Mouse (Mus musculus) intestine, embryonic 14.5 days (tissue): Measurements from ENCODE around the gene Pitpna. TPM values are rescaled to one million over a fixed set of nuclear protein-coding genes. Genes with fewer than 3 reads are reported as not detected.
A peak's percentile ranks its signal among the peaks of the same experiment; 100 is the strongest.

Source experiments
- ATAC-seq: fragments of 200-750 bp; cut with Nextera tagmentation; replicated peaks from 2 replicates; pipeline ENCODE4 v1.8.0; 2017; ENCODE audit warnings: low read depth, moderate number of reproducible peaks, moderate TSS enrichment, moderate library complexity; ENCODE audit not compliant: low FRiP score, low TSS enrichment
- DNase-seq: peaks from one replicate; pipeline ENCODE4 v3.0.0-alpha.2; 2018; ENCODE audit warnings: low spot score
- H3K27ac ChIP-seq: fragments of 300-500 bp; sonication (generic); 2 replicates; pipeline ENCODE4 v1.5.1; 2014; ENCODE audit warnings: low read depth, mild to moderate bottlenecking, control low read depth
- H3K27me3 ChIP-seq: fragments of 300-500 bp; sonication (generic); replicated peaks from 2 replicates; pipeline ENCODE4 v1.6.1; 2014; ENCODE audit warnings: low read length, control low read depth; ENCODE audit not compliant: control insufficient read depth, insufficient read depth
- H3K36me3 ChIP-seq: fragments of 300-500 bp; sonication (generic); 2 replicates; pipeline ENCODE4 v1.6.1; 2014; ENCODE audit warnings: low read length, control low read depth; ENCODE audit not compliant: control insufficient read depth, insufficient read depth
- H3K4me1 ChIP-seq: fragments of 300-500 bp; sonication (generic); replicated peaks from 2 replicates; pipeline ENCODE4 v1.6.1; 2014; ENCODE audit warnings: low read length, control low read depth, mixed read lengths; ENCODE audit not compliant: control insufficient read depth, insufficient read depth
- H3K4me2 ChIP-seq: fragments of 300-500 bp; sonication (generic); 2 replicates; pipeline ENCODE4 v1.6.1; 2014; ENCODE audit warnings: low read length
- H3K4me3 ChIP-seq: fragments of 300-500 bp; sonication (generic); 2 replicates; pipeline ENCODE4 v1.5.1; 2014; ENCODE audit warnings: low read depth, low read length, control low read depth, mixed read lengths
- H3K9ac ChIP-seq: fragments of 300-500 bp; sonication (generic); 2 replicates; pipeline ENCODE4 v1.6.1; 2014; ENCODE audit warnings: mild to moderate bottlenecking, low read length
- H3K9me3 ChIP-seq: fragments of 300-500 bp; sonication (generic); 2 replicates; pipeline ENCODE4 v1.6.1; 2016; ENCODE audit warnings: low read length, control low read depth; ENCODE audit not compliant: control insufficient read depth
- WGBS: fragments of 180-500 bp; shearing (Covaris S2); extraction: QIAGEN DNeasy Blood & Tissue Kit; methylation state at CpG from one replicate; pipeline ENCODE4 v1.1.7; 2014; 5-methylcytosine and 5-hydroxymethylcytosine counted together
- polyA plus RNA-seq: library from polyadenylated mRNA; unstranded; fragments of >200 nt; fragmentation: Nextera tagmentation; extraction: Ambion mirVana; gene quantifications from 2 replicates; pipeline ENCODE4 v1.2.1, GENCODE M21; 2014

The Pitpna gene
- polyA plus RNA-seq, result 76.2 and 82.1 TPM in 2 replicates

DNA sequence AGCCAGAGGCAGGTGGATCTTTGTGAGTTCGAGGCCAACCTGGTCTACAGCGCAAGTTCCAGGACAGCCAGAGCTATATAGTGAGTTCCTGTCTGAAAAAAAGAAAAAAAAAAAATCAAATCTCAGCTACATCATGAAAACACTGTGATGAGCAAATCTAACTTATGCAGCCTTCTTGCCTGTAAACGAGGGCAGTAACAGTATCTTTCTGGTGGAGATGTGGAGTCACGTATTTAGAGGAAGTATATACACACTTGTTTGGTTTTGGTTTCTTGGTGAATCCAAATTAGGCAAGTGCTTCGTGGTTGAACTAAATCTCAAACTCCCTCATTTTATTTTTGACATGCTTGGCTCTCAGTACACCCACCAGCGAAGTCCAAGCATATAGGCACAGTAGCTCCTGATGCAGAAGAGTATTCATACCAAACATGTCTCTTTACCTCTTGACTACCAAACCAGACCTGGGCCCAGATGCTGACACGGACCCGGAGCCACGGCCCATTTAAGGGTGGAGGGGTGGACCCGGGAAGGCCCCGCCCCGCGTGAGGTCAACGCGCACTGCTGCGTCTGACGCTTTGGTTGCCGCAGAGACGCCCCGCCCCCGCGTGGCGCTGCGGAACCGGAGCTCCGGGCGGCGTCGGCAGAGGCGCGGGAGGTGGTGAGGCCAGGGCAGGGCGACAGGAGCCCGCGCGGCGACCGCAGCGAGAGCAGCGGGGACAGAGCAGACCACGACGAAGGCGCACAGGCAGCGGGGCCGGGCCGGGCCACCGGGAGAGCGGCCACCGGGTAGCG, at the start of gene Pitpna:
Pitpna (plus strand) TSS at position 605 of the 792 bp plus-strand sequence.
- ATAC-seq (peak; percentile 95), DNase-seq (peak; percentile 95)
- peak within 1 kb of the TSS; percentile 67 for H3K4me2 ChIP-seq
- H3K9ac ChIP-seq, result peak within 1 kb of the TSS; percentile 83
- 5% methylated on average over 49 of the region's 49 CpGs for WGBS
- peak within 1 kb of the TSS; percentile 84 for H3K27ac ChIP-seq
- H3K27me3 ChIP-seq, result no peaks in the 10 kb centered on the region
- H3K9me3 ChIP-seq, result no peaks in the 10 kb centered on the region
- H3K4me1 ChIP-seq, result peaks cover 16% of the 10 kb centered on the region
- peaks cover 6% of the 10 kb centered on the region; the same call in 1 of the 2 replicates for H3K36me3 ChIP-seq
- H3K4me3 ChIP-seq, result peak within 1 kb of the TSS; percentile 84

- H3K27ac ChIP-seq, result peak overlapping the region; percentile 59; the same call in 1 of the 2 replicates
- DNase-seq, result no peak
- 60% methylated on average over 9 of the region's 9 CpGs for WGBS
- peaks cover 12% of the 10 kb centered on the region; the same call in 1 of the 2 replicates for H3K4me1 ChIP-seq
- H3K9ac ChIP-seq, result no peak overlapping the region; the same call in 1 of the 2 replicates
- H3K27me3 ChIP-seq, result no peaks in the 10 kb centered on the region
- H3K4me2 ChIP-seq, result no peak overlapping the region
- H3K36me3 ChIP-seq, result no peaks in the 10 kb centered on the region
- ATAC-seq, result no peak
- H3K4me3 ChIP-seq, result no peak overlapping the region
- no peaks in the 10 kb centered on the region for H3K9me3 ChIP-seq
Observed at GRCm38 (mm10) chr11:75538184-75538969, 49.5 kb upstream of the Pitpna start.

DNA sequence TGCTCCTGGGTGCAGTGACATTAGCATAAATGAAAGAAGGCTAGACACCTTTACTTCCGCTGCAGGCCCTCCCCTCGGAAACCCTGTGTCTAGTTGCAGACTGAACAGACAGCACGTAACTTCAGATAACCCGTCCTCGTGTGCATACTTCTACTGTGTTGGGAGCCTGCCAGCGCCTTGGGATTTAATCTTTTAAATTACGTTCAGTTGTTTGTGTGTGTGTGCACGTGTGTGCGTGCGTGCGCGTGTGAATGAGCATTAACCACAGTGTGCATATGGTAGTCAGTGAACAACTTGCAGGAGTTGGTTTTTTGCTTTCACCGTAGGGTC, 49.0 kb upstream of the Pitpna start:
- Histone ChIP-seq H3K27me3 (no peaks in the 10 kb centered on the region), H3K9me3 (no peaks in the 10 kb centered on the region), H3K4me1 (peaks cover 12% of the 10 kb centered on the region; the same call in 1 of the 2 replicates), H3K36me3 (no peaks in the 10 kb centered on the region), H3K9ac (no peak overlapping the region), H3K4me2 (no peak overlapping the region), H3K4me3 (no peak overlapping the region), H3K27ac (no peak overlapping the region)
- WGBS, result 84% methylated on average over 13 of the region's 13 CpGs
- DNase-seq (no peak), ATAC-seq (no peak)

DNA sequence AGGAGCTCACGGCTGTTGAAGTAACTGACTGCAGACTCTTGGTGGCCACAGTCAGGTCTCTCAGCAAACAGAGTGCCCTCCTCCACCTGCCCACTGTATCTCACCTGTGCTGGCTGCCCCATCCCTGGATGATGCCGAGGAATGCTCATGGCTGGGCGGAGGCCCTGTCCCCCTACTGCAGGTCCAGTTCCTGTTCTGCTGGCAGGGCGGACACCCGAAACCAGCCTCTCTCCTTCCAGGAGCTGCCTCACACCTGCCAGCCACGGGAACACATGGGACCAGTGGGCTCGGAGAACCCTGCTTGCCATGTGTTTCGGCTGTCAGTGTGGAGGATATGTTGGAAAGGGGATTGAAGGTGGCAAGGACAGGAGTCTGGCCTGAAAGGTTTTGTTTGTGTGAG, 47.7 kb upstream of the Pitpna start:
- no peaks in the 10 kb centered on the region for H3K27me3 ChIP-seq
- no peak for ATAC-seq
- 86% methylated on average over 8 of the region's 8 CpGs for WGBS

GRCm38 (mm10) chr11:75540710-75541581, 47.0 kb upstream of the Pitpna start:
- Histone ChIP-seq H3K4me1 (peaks cover 8% of the 10 kb centered on the region; the same call in 1 of the 2 replicates), H3K27ac (no peak overlapping the region), H3K36me3 (no peaks in the 10 kb centered on the region), H3K27me3 (no peaks in the 10 kb centered on the region), H3K9ac (no peak overlapping the region), H3K4me3 (no peak overlapping the region), H3K4me2 (no peak overlapping the region), H3K9me3 (no peaks in the 10 kb centered on the region)
- 70% methylated on average over 19 of the region's 19 CpGs for WGBS
- no peak for ATAC-seq
- no peak for DNase-seq

More for the DNA sequence above, 47.7 kb upstream of the Pitpna start:
- H3K9ac ChIP-seq, result no peak overlapping the region
- no peak overlapping the region for H3K27ac ChIP-seq
- peaks cover 8% of the 10 kb centered on the region; the same call in 1 of the 2 replicates for H3K4me1 ChIP-seq
- DNase-seq, result no peak
- no peak overlapping the region for H3K4me3 ChIP-seq
- H3K9me3 ChIP-seq, result no peaks in the 10 kb centered on the region
- no peaks in the 10 kb centered on the region for H3K36me3 ChIP-seq
- H3K4me2 ChIP-seq, result no peak overlapping the region

- WGBS, result 92% methylated on average over 9 of the region's 9 CpGs
Observed at GRCm38 (mm10) chr11:75544713-75545112, 43.2 kb upstream of the Pitpna start.

GRCm38 (mm10) chr11:75546057-75546456, 41.8 kb upstream of the Pitpna start:
- Histone ChIP-seq H3K4me2 (no peak overlapping the region), H3K27me3 (no peaks in the 10 kb centered on the region), H3K9ac (no peak overlapping the region), H3K9me3 (no peaks in the 10 kb centered on the region), H3K4me1 (peaks cover 5% of the 10 kb centered on the region), H3K36me3 (no peaks in the 10 kb centered on the region), H3K27ac (no peak overlapping the region), H3K4me3 (no peak overlapping the region)
- DNase-seq (no peak), ATAC-seq (no peak)
- 65% methylated on average over 4 of the region's 4 CpGs for WGBS

More at GRCm38 (mm10) chr11:75544713-75545112, 43.2 kb upstream of the Pitpna start:
- ATAC-seq, result no peak
- Histone ChIP-seq H3K4me3 (no peak overlapping the region), H3K27ac (no peak overlapping the region), H3K36me3 (no peaks in the 10 kb centered on the region), H3K9me3 (no peaks in the 10 kb centered on the region), H3K9ac (no peak overlapping the region), H3K27me3 (no peaks in the 10 kb centered on the region), H3K4me2 (no peak overlapping the region), H3K4me1 (peaks cover 3% of the 10 kb centered on the region; the same call in 1 of the 2 replicates)
- DNase-seq, result no peak

- Histone ChIP-seq H3K4me2 (no peak overlapping the region), H3K4me3 (no peak overlapping the region), H3K9ac (no peak overlapping the region), H3K4me1 (peaks cover 18% of the 10 kb centered on the region), H3K27ac (0 out of 2 replicates have a peak overlapping the region, but pooled peaks have one; percentile 12), H3K9me3 (no peaks in the 10 kb centered on the region), H3K36me3 (no peaks in the 10 kb centered on the region), H3K27me3 (no peaks in the 10 kb centered on the region)
- DNase-seq (no peak), ATAC-seq (no peak)
- WGBS, result 23% methylated on average over 5 of the region's 5 CpGs
Observed at GRCm38 (mm10) chr11:75549658-75550111, 38.2 kb upstream of the Pitpna start.
